Comparison of ENCODE assay signal across 8 mouse cellular contexts in genomic region chr2:25263623-25264285, GRCm38 (mm10). TPM values are rescaled to one million over a fixed set of nuclear protein-coding genes. Genes with fewer than 3 reads are reported as not detected.
DNase-seq lines count a peak whose midpoint lies in the region; ATAC-seq and TF ChIP-seq lines count a peak whose summit lies in the region.

No protein-coding gene starts in this region.

- 25% methylated on average over 12 of the region's 12 CpGs for WGBS in kidney, adult 2 months
- 21% methylated on average over 12 of the region's 12 CpGs for WGBS in forebrain, embryonic 15.5 days
- 47% methylated on average over 12 of the region's 12 CpGs for WGBS in macrophage (ENCODE audit: missing documents)

- H3K79me2 ChIP-seq in macrophage (ENCODE audit: inconsistent target) = peaks cover 47% of the 10 kb centered on the region; the same call in 1 of the 2 replicates

- no peaks in the 10 kb centered on the region for H3K36me3 ChIP-seq in kidney, adult 2 months (ENCODE audit: control insufficient read depth, insufficient read depth, low read length)
- H3K36me3 ChIP-seq in forebrain, embryonic 15.5 days = no peaks in the 10 kb centered on the region
- no peaks in the 10 kb centered on the region for H3K36me3 ChIP-seq in macrophage (ENCODE audit: inconsistent target)

- H3K27ac ChIP-seq in kidney, adult 2 months (ENCODE audit: insufficient read depth, low read depth, low read length) = peak overlapping the region; percentile 95
- no peak overlapping the region for H3K27ac ChIP-seq in bone marrow macrophage, adult 2 months (ENCODE audit: insufficient read depth, low read depth, low read length)
- H3K27ac ChIP-seq in forebrain, embryonic 15.5 days (replicated peaks) = no peak overlapping the region
- no peak overlapping the region for H3K27ac ChIP-seq in macrophage

- ATAC-seq in forebrain, embryonic 15.5 days (replicated peaks) = no peak
- ATAC-seq in megakaryocyte progenitor cell, adult 5-6 weeks (replicated peaks; ENCODE audit: poor library complexity) = no peak

- no peaks in the 10 kb centered on the region for H3K9me3 ChIP-seq in forebrain, embryonic 15.5 days

- H3K27me3 ChIP-seq in kidney, adult 2 months (replicated peaks; ENCODE audit: control insufficient read depth, insufficient read depth, low read length) = no peaks in the 10 kb centered on the region
- H3K27me3 ChIP-seq in forebrain, embryonic 15.5 days = peaks cover 15% of the 10 kb centered on the region; the same call in 1 of the 2 replicates

- peaks cover 20% of the 10 kb centered on the region for H3K4me1 ChIP-seq in kidney, adult 2 months (ENCODE audit: control insufficient read depth, insufficient read depth, low read length)
- H3K4me1 ChIP-seq in bone marrow macrophage, adult 2 months (ENCODE audit: control insufficient read depth, insufficient read depth, low read length) = peaks cover 42% of the 10 kb centered on the region
- H3K4me1 ChIP-seq in forebrain, embryonic 15.5 days = peaks cover 56% of the 10 kb centered on the region

- no peak for TF ChIP-seq CTCF in kidney, adult 2 months (conservative IDR thresholded peaks at IDR 0.05; ENCODE audit: insufficient read depth, insufficient read length, low read depth, low read length)
- TF ChIP-seq CTCF in bone marrow macrophage, adult 2 months (IDR thresholded peaks at IDR 0.05; ENCODE audit: low read depth, low read length) = no peak

- peak overlapping the region; percentile 84 for H3K4me3 ChIP-seq in kidney, adult 2 months (ENCODE audit: insufficient read depth, low read depth, low read length)
- H3K4me3 ChIP-seq in bone marrow macrophage, adult 2 months (ENCODE audit: insufficient read depth, low read length) = peak overlapping the region; percentile 89
- H3K4me3 ChIP-seq in forebrain, embryonic 15.5 days = peak overlapping the region; percentile 63
- H3K4me3 ChIP-seq in macrophage (ENCODE audit: inconsistent target) = peak overlapping the region; percentile 29

- no peak for TF ChIP-seq POLR2A in kidney, adult 2 months (IDR thresholded peaks at IDR 0.05; ENCODE audit: low read depth, low read length)
- TF ChIP-seq POLR2A in bone marrow macrophage, adult 2 months (IDR thresholded peaks at IDR 0.05; ENCODE audit: borderline replicate concordance, low read depth, low read length) = no peak

- peak overlapping the region; percentile 98 for H3K4me2 ChIP-seq in forebrain, embryonic 15.5 days (replicated peaks)

- peak overlapping the region; percentile 60 for H3K9ac ChIP-seq in forebrain, embryonic 15.5 days (replicated peaks)

- no peak for DNase-seq in kidney, adult 2 months
- no peak for DNase-seq in kidney, postnatal 25 days
- DNase-seq in left cerebral cortex, adult 9 months (ENCODE audit: low spot score in 2 of 2) = no peak
- DNase-seq in c-Kit-positive CD71-positive TER-119-positive erythroid progenitor cells, embryonic 14.5 days (ENCODE audit: low spot score) = no peak

RNA-seq across cellular contexts. Expression of gene Tprn, which starts 1.3 kb away (rescaled TPM):
- polyA plus RNA-seq in kidney, adult 2 months (2012; rRNA removed) = 81.0 and 85.4 TPM in 2 replicates
- polyA plus RNA-seq in bone marrow macrophage, adult 2 months (2012; ENCODE audit: insufficient read depth, insufficient read length, missing spikeins) = 8.8 and 10.2 TPM in 2 replicates
- polyA plus RNA-seq in forebrain, embryonic 15.5 days (2015; fragmentation: Nextera tagmentation; extraction: Ambion mirVana) = 15.6 and 16.5 TPM in 2 replicates
- total RNA-seq in macrophage (2018; cell fraction: chromatin; rRNA removed) = 1 to 10 TPM; 1.0 to 7.0 (median 3.7) TPM
- total RNA-seq in macrophage (2018; cell fraction: cytosol; rRNA removed) = 1 to 10 TPM; 2.5 to 8.7 (median 5.7) TPM
- total RNA-seq in macrophage (2018; cell fraction: nucleus; rRNA removed) = 1 to 10 TPM; 1.9 to 8.1 (median 3.5) TPM
- polyA plus RNA-seq in macrophage (2018) = 6.1 to 7.8 TPM (median 6.6 TPM) in 3 replicates
- 7.9 and 13.3 TPM in 2 replicates for total RNA-seq in megakaryocyte progenitor cell, adult 5-6 weeks (2015)
- 7.6 and 9.2 TPM in 2 replicates for total RNA-seq in megakaryocyte progenitor cell, adult 5-6 weeks (2017)

RNA-seq across cellular contexts. Expression of gene Ssna1, which starts 8.5 kb away (rescaled TPM):
- polyA plus RNA-seq in kidney, adult 2 months (2012; rRNA removed) = 46.2 and 48.8 TPM in 2 replicates
- polyA plus RNA-seq in bone marrow macrophage, adult 2 months (2012; ENCODE audit: insufficient read depth, insufficient read length, missing spikeins) = 55.1 and 59.7 TPM in 2 replicates
- 209 and 225 TPM in 2 replicates for polyA plus RNA-seq in forebrain, embryonic 15.5 days (2015; fragmentation: Nextera tagmentation; extraction: Ambion mirVana)
- total RNA-seq in macrophage (2018; cell fraction: chromatin; rRNA removed) = 10 to 100 TPM in 17 of 26 experiments, 1 to 10 TPM in 9; 1.4 to 40.9 (median 14.4) TPM
- total RNA-seq in macrophage (2018; cell fraction: cytosol; rRNA removed) = 10 to 100 TPM; 24.4 to 47.4 (median 37.5) TPM
- total RNA-seq in macrophage (2018; cell fraction: nucleus; rRNA removed) = 10 to 100 TPM in 20 of 26 experiments, 1 to 10 TPM in 6; 5.7 to 40.4 (median 18.4) TPM
- 26.0 to 60.7 TPM (median 55.7 TPM) in 3 replicates for polyA plus RNA-seq in macrophage (2018)
- 136 and 148 TPM in 2 replicates for total RNA-seq in megakaryocyte progenitor cell, adult 5-6 weeks (2015)
- total RNA-seq in megakaryocyte progenitor cell, adult 5-6 weeks (2017) = 71.3 and 92.7 TPM in 2 replicates

RNA-seq across cellular contexts. Expression of gene Tmem203, which starts 8.5 kb away (rescaled TPM):
- polyA plus RNA-seq in kidney, adult 2 months (2012; rRNA removed) = 48.9 and 50.7 TPM in 2 replicates
- 18.1 and 20.4 TPM in 2 replicates for polyA plus RNA-seq in bone marrow macrophage, adult 2 months (2012; ENCODE audit: insufficient read depth, insufficient read length, missing spikeins)
- 16.4 and 19.7 TPM in 2 replicates for polyA plus RNA-seq in forebrain, embryonic 15.5 days (2015; fragmentation: Nextera tagmentation; extraction: Ambion mirVana)
- total RNA-seq in macrophage (2018; cell fraction: chromatin; rRNA removed) = 10 to 100 TPM in 4 of 26 experiments, 1 to 10 TPM in 19, not detected in 3; 1.2 to 20.3 (median 4.7) TPM
- total RNA-seq in macrophage (2018; cell fraction: cytosol; rRNA removed) = 10 to 100 TPM in 24 of 26 experiments, 1 to 10 TPM in 2; 8.7 to 19.6 (median 14.8) TPM
- total RNA-seq in macrophage (2018; cell fraction: nucleus; rRNA removed) = 10 to 100 TPM in 17 of 26 experiments, 1 to 10 TPM in 9; 3.2 to 32.6 (median 12.8) TPM
- 5.9 to 17.1 TPM (median 12.4 TPM) in 3 replicates for polyA plus RNA-seq in macrophage (2018)
- total RNA-seq in megakaryocyte progenitor cell, adult 5-6 weeks (2015) = 11.4 and 12.8 TPM in 2 replicates
- 9.6 and 9.8 TPM in 2 replicates for total RNA-seq in megakaryocyte progenitor cell, adult 5-6 weeks (2017)

RNA-seq across cellular contexts. Expression of gene Anapc2, which starts 8.5 kb away (rescaled TPM):
- 82.6 and 92.3 TPM in 2 replicates for polyA plus RNA-seq in kidney, adult 2 months (2012; rRNA removed)
- polyA plus RNA-seq in bone marrow macrophage, adult 2 months (2012; ENCODE audit: insufficient read depth, insufficient read length, missing spikeins) = 84.0 and 89.6 TPM in 2 replicates
- 148 and 150 TPM in 2 replicates for polyA plus RNA-seq in forebrain, embryonic 15.5 days (2015; fragmentation: Nextera tagmentation; extraction: Ambion mirVana)
- 100 to 1,000 TPM in 13 of 26 experiments, 10 to 100 TPM in 13; 59.0 to 173 (median 103) TPM for total RNA-seq in macrophage (2018; cell fraction: chromatin; rRNA removed)
- 10 to 100 TPM; 29.0 to 67.6 (median 44.8) TPM for total RNA-seq in macrophage (2018; cell fraction: cytosol; rRNA removed)
- 100 to 1,000 TPM in 5 of 26 experiments, 10 to 100 TPM in 21; 44.8 to 137 (median 73.1) TPM for total RNA-seq in macrophage (2018; cell fraction: nucleus; rRNA removed)
- 51.0 to 59.8 TPM (median 54.1 TPM) in 3 replicates for polyA plus RNA-seq in macrophage (2018)
- total RNA-seq in megakaryocyte progenitor cell, adult 5-6 weeks (2015) = 28.3 and 34.4 TPM in 2 replicates
- 36.5 and 42.4 TPM in 2 replicates for total RNA-seq in megakaryocyte progenitor cell, adult 5-6 weeks (2017)

RNA-seq across cellular contexts. Expression of gene AL732309.1, which starts 17.1 kb away (rescaled TPM):
- 13.0 and 15.2 TPM in 2 replicates for polyA plus RNA-seq in kidney, adult 2 months (2012; rRNA removed)
- 1.3 and 6.1 TPM in 2 replicates for polyA plus RNA-seq in bone marrow macrophage, adult 2 months (2012; ENCODE audit: insufficient read depth, insufficient read length, missing spikeins)
- 6.5 and 6.8 TPM in 2 replicates for polyA plus RNA-seq in forebrain, embryonic 15.5 days (2015; fragmentation: Nextera tagmentation; extraction: Ambion mirVana)
- total RNA-seq in macrophage (2018; cell fraction: chromatin; rRNA removed) = 10 to 100 TPM in 18 of 26 experiments, 1 to 10 TPM in 8; 2.8 to 21.5 (median 12.8) TPM
- total RNA-seq in macrophage (2018; cell fraction: cytosol; rRNA removed) = 1 to 10 TPM in 23 of 26 experiments, under 1 TPM in 3; 0.57 to 5.4 (median 2.2) TPM
- total RNA-seq in macrophage (2018; cell fraction: nucleus; rRNA removed) = 10 to 100 TPM in 16 of 26 experiments, 1 to 10 TPM in 10; 2.1 to 25.2 (median 11.1) TPM
- 3.0 to 6.1 TPM (median 4.7 TPM) in 3 replicates for polyA plus RNA-seq in macrophage (2018)
- 3.9 and 5.0 TPM in 2 replicates for total RNA-seq in megakaryocyte progenitor cell, adult 5-6 weeks (2015)
- total RNA-seq in megakaryocyte progenitor cell, adult 5-6 weeks (2017) = 3.2 and 3.8 TPM in 2 replicates

Comparison
In these comparisons a context has a peak if more than half of its experiments do, and no peak if none do; other contexts are left out.
1. H3K4me3 ChIP-seq: peak in every context shown above with its lines; median percentile 89 in bone marrow macrophage, adult 2 months; 84 in kidney, adult 2 months; 63 in forebrain, embryonic 15.5 days; 29 in macrophage.